Mouse (Mus musculus) olfactory bulb, adult 2 months (tissue): ENCODE measurements around the gene Clint1.

Source experiments
- CTCF ChIP-seq: fragments of 200-500 bp; IDR thresholded peaks from 2 replicates; pipeline ENCODE4 v1.5.1; 2012; ENCODE audit warnings: low read depth, mild to moderate bottlenecking, low read length, moderate library complexity; ENCODE audit not compliant: insufficient read depth
- POLR2A ChIP-seq: fragments of 200-500 bp; IDR thresholded peaks from 2 replicates; pipeline ENCODE4 v1.6.1; 2012; ENCODE audit warnings: mild to moderate bottlenecking, low read depth, low read length, moderate library complexity; ENCODE audit not compliant: insufficient read depth

DNA sequence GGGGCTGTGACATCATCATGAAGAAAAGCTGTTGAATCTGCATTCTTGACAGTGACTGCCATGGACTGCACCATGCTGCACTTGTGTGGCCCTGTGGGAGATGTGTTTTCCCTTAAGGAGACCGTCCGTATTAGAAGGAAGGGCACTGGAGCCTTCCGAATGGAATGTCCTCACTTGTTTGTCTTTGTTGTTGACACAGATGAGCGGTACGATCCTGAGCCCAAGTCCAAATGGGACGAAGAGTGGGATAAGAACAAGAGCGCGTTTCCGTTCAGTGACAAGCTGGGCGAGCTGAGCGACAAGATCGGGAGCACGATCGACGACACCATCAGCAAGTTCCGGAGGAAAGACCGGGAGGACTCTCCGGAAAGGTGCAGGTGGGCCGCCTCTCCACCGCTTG lies 38.6 kb downstream of the Clint1 start:
- TF ChIP-seq POLR2A (no peak), CTCF (no peak)
